Mouse (Mus musculus) neutrophil, adult 5-6 weeks (primary cell): ENCODE data around the gene Tmem198b. TPM values are rescaled to one million over a fixed set of nuclear protein-coding genes. Genes with fewer than 3 reads are reported as not detected.
A peak's percentile ranks its signal among the peaks of the same experiment; 100 is the strongest.
"Not testable (repeated sequence)": the region's sequence is repeated elsewhere in the genome, so short reads cannot be mapped to it uniquely, and the experiment has no call there.

Experiments used
- ATAC-seq: fragments of 151-379, 151-347 bp; 2 replicates; pipeline ENCODE4 v1.8.0; 2017; ENCODE audit warnings: mild to moderate bottlenecking, moderate TSS enrichment; ENCODE audit not compliant: insufficient number of reproducible peaks, poor library complexity, low FRiP score, severe bottlenecking; ENCODE audit errors: extremely low read depth
- total RNA-seq: library from RNA; stranded (forward); fragments of 200-1000 nt; gene quantifications from 2 replicates; pipeline ENCODE4 v1.2.3, GENCODE M21; 2017

The Tmem198b gene
- total RNA-seq: 7.9 and 8.0 TPM in 2 replicates

GRCm38 (mm10) chr10:128804271-128805091 lies at the start of gene Tmem198b:
Gene Tmem198b, minus strand, starts transcription at chr10:128804370.
- ATAC-seq: peak; percentile 44

DNA sequence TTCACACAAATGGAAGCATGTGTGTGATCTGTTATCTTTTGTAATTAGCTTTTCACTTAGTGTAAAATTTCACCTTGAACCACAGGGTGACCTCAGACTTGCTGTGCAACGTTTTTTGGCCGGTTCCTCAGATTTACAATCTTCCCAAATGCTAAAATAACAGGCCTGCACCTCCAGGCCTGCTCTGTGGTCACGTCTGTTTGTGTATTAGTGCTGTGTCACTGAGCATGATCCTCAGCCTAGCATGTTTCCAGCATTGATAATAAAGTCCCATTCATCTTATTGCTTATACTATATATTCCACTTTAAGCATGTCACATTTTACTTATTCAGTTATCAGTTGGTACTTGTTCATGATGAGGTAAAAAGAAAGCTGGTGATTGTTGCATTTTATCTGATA lies 46.2 kb upstream of the Tmem198b start:
- no peak for ATAC-seq

DNA sequence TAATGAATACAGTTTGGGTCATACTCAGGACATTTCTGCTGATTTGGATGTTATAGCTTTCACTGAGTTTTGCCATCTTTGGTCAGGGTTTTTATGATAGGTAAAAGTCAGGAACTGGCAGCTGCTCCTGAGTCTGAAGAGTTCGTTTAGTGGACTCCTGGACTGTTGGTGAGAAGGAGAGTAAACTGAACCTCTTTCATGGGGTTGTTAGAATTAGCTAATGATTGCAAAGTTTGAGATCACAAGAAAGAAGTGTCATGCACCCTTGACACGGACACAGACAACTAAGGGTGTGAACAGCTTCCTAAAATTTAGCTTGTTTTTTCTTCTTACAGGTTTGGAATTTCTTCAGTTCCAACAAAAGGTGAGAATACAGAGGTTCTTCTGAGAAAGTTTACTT lies 44.3 kb upstream of the Tmem198b start:
- ATAC-seq: no peak

- ATAC-seq: no peak
Observed at GRCm38 (mm10) chr10:128846664-128847063, 42.5 kb upstream of the Tmem198b start.

GRCm38 (mm10) chr10:128845516-128845915 lies 41.3 kb upstream of the Tmem198b start:
- ATAC-seq: 0 out of 2 replicates have a peak, but pooled peaks have one; percentile 41

DNA sequence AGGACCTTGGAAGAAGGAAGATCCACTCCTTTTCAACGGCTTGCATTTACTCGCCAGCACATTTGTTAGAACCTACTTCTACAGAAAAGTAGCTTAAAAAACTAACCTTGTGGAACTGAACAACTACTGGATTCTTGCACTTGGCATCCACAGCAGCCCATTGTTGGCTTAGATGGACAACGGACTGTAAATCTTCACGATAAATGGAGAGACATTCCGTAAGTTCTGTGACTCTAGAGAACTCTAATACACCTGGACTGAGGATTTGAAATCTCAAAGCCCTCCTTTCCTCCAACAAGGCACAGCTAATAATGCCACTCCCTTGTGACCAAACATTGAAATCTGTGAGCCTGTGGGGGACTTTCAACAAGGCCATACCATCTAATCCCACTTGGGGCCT lies 39.1 kb upstream of the Tmem198b start:
- ATAC-seq: no peak

GRCm38 (mm10) chr10:128840612-128841011 lies 36.4 kb upstream of the Tmem198b start:
- no peak for ATAC-seq

DNA sequence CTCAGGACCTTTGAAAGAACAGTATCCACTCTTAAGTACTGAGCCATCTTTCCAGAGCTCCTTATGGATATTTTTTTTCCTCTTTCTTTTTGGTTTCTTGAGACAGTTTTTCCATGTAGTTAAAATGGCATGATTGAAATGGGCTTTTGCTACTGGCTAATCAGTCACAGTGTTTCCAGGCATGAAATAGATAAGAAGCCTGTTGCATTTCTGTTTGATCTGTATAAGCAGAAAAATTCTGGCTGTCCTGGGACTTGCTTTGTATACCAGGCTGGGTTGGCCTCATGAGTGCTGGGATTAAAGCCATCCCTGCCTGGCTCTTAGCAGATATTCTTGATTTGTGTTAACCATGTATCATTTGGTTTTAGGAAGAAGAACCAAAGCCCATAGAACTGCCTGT lies 35.3 kb upstream of the Tmem198b start:
- no peak for ATAC-seq

DNA sequence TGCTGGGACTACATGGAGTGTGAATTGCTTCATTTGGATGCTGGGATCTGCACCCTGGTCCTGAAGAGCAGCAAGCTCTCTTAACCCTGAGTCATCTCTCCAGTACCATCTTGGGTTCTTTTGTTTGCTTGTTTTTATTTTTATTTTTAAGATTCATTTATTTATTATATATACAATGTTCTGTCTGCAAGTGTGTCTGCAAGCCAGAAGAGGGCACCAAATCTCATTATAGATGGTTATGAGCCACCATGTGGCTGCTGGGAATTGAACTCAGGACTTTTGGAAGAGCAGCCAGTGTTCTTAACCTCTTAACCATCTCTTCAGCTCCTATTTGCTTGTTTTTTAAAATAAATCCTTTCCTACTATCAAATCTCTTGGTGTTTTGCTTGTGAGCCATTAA lies 33.2 kb upstream of the Tmem198b start:
- ATAC-seq: no peak

GRCm38 (mm10) chr10:128823821-128824220 lies 19.7 kb upstream of the Tmem198b start:
- ATAC-seq: no peak

DNA sequence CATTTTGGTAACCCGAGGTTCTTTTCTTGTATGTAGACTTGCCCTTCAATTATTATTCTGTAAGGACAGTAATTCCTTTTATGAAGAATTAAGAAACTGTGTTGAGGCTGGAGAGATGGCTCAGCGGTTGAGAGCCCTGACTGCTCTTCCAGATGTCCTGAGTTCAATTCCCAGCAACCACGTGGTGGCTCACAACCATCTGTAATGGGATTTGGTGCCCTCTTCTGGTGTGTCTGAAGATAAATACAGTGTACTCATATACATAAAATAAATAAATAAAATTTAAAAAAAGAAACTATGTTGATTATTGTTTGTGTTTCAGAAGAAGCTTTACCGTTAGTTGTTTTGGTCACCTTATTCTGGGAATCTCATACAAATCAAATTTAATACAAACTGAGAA lies 18.9 kb upstream of the Tmem198b start:
- not testable (repeated sequence) for ATAC-seq

- no peak for ATAC-seq
Observed at GRCm38 (mm10) chr10:128822135-128822534, 18.0 kb upstream of the Tmem198b start.

- ATAC-seq: peak; percentile 99
Observed at GRCm38 (mm10) chr10:128821358-128822056, 17.3 kb upstream of the Tmem198b start, which contains the start of gene Ormdl2. Gene Ormdl2, minus strand, starts transcription at chr10:128821645.

- no peak for ATAC-seq
Observed at GRCm38 (mm10) chr10:128820217-128820616, 16.0 kb upstream of the Tmem198b start.

DNA sequence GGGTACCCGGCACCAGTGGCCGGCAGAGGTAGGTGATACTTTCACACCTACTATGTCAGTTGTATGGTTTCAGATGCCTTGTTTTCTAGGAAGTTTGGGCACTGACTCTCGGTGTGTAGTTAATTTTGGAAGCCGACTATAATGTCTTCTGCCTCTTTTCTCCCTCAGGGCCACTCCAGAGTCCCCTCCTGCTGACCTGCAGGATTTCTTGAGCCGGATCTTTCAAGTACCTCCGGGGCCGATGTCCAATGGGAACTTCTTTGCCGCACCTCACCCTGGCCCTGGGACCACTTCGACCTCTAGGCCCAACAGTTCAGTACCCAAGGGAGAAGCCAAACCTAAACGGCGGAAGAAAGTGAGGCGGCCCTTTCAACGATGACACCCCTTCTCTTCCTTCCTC lies 12.9 kb upstream of the Tmem198b start, which contains the start of gene Sarnp:
Sarnp (plus strand) TSS at position 301 of the 400 bp plus-strand sequence.
- ATAC-seq: no peak

GRCm38 (mm10) chr10:128807018-128807417 lies 2.8 kb upstream of the Tmem198b start:
- ATAC-seq: no peak

- ATAC-seq: no peak
Observed at GRCm38 (mm10) chr10:128806086-128806485, 1.9 kb upstream of the Tmem198b start.

GRCm38 (mm10) chr10:128805092-128806000 lies 1.2 kb upstream of the Tmem198b start:
- ATAC-seq: peak; percentile 88

DNA sequence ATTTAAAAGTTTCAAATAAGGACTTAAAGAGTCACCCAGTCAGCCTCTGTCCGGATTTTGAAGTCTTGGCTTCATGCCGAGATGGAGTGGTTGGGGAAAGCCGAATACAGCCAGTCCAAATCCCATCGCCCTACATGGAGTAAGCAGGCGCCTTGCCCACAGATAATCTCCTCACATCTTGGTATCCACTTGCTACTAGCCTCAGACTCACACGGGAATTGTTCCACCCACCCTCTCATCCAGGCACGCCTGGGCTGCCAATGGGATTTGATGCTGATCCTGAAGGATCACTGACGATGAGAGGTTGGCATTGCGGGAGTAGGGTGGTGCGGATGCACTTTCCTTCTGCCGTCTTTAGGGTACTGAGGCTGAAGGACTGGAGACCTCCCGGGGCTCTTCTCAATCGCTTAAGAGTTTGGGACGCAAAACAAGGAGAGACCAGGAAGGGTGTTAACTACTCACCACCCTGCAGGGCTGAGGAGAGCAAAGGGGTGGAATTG lies 349 bp downstream of the Tmem198b start, which contains the start of gene Dnajc14:
Dnajc14 (plus strand) TSS at position 292 of the 500 bp plus-strand sequence.
- no peak for ATAC-seq
